Mouse (Mus musculus) kidney, postnatal 4 days (tissue): ENCODE data around the gene Klk8.

Experiments used
- DNase-seq, 2 experiments: peaks; one replicate each; pipeline ENCODE4 v3.0.0; 2021; ENCODE audit warnings: mixed read lengths in 2 of 2

The Klk8 gene

DNA sequence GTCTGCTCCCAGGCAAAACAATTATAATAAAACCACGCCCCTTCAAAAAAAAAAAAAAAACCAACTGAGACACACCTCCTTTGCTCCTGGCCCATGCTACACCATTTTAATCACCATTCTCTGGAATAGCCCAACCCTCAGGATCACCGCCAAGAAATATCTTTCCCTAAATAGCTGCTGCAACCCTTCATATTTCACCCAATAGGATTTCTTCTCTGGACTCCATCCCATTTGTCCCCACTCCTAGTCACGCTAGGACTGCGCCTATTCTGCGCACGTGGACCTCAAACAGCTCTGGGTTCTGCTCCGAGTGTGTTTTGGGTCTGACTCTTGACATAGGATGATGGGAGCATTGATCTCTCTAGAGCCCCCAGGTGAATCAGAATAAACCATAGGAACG, 1.0 kb upstream of the Klk8 start:
- DNase-seq, result no peak

DNA sequence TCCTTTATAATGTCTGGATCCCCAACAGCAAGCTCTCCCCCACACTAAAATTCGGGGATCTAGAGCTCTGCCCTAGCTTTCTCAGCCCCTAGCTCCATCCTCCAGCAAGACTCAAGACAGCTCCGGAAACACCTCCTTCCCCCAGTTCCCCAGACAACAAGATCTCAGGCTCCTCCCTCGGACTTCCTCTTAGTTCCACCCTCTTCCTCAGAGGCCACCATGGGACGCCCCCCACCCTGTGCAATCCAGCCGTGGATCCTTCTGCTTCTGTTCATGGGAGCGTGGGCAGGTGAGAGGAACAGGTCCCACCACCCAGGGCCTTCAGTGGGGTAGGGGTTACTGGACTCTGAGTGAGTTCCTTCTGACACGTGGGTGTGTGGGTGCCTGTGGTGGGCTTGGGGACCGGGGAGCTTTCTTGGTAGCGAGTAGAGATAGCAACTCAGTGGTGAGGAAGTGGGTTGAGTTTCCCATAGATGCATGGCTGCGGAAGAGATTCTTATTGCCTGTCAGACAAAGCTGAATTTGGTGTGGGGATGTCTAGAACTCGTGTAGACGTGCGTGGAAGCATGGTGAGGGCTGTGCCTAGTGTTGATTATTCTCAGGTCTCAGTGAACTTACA, 576 bp downstream of the Klk8 start:
- peak; percentile 25 to 30 for DNase-seq

DNA sequence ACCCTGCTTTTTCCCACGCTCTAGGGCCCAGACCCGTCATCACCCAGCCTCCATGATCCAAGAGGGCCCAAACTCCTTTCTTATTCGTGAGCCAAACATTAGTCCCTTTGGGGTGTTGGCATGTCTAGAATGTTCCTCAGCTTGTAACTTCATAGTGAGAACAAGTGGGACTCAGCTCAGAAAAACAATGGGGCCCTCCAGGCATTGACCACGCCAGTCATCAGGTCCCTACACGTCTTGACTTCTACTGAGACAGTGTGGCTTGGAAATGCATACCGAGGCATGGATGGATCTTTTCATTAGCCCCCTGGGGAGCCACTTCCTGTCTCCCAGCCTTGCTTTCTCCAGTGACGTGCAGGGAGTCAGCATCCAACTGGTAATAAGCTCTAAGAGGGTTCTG, 2.5 kb downstream of the Klk8 start:
- DNase-seq, result no peak

DNA sequence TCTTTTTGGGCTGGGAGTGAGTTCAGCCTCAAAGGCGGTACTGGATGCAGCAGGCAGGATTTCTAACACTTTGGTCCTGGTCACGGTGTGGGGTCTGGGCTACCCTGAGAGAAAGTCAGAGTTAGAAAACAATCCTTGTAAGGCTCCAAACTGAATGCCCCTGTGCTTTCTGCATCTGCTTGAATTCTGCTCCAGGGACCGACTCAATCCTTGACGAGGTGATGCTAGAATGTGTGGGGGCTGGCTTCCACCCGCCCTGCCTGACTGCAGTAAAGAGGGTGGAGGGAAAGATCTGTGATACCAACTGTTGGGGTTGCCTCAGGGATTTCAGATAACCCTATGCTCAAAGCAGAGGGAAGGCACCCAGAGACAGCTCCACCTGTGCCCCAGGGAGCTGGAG, 13.6 kb downstream of the Klk8 start, which contains the start of gene Klk7:
Klk7 (plus strand) TSS at position 301 of the 400 bp plus-strand sequence.
- no peak for DNase-seq

DNA sequence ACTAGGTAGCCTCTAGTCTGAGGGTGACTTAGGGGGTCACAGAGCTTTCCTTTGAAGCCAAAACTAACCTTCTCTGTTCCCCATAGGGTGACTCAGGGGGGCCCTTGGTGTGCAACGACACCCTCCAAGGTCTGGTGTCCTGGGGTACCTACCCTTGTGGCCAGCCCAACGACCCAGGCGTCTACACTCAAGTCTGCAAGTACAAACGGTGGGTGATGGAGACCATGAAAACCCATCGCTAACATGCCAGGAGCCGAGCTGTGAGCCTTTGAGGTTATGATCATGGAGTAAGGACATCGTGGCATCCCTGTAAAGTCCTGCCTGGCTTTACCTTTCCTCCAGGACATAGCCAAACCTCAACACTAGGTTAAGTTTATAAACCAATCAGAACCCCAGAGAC, 17.8 kb downstream of the Klk8 start:
- no peak for DNase-seq

DNA sequence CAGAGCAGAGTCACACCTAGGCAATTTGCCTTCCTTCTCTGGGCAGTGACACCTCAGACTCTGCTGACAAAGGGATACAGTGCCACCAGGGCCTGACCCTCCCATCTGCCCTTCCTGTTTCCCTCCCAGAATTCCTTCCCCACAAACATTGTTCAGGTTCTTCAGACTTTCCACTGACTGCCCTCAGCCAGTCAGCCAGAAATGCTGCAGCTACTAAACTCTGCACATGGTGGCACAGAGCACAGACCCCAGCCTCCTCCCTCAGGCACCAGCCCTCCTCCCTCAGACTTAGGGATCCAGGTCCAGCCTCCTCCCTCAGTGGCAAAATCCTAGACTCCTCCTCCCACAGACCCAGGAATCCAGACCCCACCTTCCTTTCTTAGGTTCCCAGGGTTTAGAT, 19.4 kb downstream of the Klk8 start:
- no peak for DNase-seq

DNA sequence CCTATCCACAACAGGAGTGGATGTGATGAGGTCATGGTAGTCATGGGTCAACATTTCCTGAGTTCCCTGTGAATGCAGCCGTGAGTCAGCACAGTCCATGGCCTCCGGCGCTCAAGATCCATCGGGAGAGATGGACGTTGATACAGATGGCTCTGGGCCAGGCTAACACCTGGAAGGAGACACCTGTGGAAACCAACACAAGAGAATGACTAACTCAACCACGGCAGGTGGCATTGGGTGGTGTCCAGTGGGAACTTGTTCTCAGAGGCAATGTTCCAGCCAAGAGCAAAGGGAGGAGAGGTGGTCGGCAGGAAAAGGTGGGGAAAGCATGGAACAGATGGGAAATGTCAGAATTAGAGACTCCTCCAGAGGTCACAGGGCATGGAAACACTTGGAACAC, 24.2 kb downstream of the Klk8 start:
- no peak for DNase-seq

DNA sequence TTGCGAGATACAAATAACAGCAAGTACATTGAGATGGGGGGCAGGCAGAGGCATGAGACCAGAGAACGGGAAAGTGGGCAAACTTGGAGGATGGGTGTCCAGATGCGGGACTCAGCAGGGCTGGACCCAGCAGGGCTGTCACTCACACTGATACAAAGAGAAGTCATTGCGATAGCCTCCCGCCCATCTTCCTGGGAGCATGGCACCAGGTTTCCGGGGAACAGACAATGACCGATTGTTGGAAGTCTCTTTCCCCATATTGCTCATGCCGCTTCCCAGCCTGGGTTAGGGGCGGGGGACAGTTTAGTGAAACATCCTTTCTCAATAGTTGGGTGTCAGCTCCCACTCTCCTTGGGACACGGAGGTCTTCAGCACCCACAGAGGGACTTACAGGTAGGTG, 26.8 kb downstream of the Klk8 start, which contains the start of gene Klk6:
Klk6 (plus strand) TSS at position 301 of the 400 bp plus-strand sequence.
- no peak for DNase-seq

DNA sequence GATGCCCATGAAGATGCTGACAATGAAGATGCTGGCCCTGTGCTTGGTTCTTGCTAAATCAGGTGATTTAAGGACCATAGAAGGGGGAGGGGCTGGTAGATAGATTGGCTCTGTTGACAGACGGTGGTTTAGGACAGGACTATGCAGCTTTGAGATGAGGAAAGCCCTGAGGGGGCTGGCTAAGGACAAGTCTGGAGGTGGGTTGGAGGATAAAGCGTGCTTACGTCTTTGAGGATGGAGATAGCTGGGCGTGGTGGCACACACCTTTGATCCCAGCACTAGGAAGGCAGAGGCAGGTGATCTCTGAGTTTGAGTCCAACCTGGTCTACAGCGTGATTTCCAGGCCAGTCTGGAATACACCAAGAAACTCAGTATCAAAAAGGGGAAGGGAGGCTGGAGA, 28.7 kb downstream of the Klk8 start:
- DNase-seq, result no peak

DNA sequence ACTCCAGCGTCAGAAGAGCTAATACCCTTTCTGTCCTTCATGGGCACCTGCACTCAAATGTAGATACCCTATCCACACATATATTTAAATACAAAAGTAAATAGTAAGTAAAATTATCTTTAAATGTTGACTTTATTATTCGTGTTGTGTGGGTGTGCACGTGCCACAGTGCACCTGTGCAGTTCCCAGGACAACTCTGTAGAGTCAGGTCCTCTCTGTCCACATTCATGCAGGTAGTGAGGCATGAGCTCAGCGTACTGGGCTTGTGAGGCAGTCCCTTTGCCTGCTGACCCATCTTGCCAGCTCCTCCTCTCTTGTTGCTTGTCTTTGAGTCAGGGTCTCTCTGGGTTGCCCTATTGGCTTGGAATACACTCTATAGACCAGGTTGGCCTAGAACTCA, 30.3 kb downstream of the Klk8 start:
- no peak for DNase-seq

DNA sequence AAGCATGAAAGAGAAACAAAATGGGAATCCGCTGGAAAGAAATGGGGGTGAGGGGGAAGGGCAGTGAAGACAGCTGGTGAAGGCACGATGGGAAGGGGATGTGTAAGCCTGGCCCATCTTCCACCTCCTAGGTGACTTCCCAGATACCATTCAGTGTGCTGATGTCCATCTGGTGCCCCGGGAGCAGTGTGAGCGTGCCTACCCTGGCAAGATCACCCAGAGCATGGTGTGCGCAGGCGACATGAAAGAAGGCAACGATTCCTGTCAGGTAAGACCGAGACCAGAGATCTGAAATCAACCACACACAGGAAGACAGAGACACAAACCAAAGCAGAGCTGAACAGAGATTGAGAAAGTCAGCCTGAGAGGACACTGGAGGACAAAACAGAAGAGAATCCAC, 31.6 kb downstream of the Klk8 start:
- no peak for DNase-seq

DNA sequence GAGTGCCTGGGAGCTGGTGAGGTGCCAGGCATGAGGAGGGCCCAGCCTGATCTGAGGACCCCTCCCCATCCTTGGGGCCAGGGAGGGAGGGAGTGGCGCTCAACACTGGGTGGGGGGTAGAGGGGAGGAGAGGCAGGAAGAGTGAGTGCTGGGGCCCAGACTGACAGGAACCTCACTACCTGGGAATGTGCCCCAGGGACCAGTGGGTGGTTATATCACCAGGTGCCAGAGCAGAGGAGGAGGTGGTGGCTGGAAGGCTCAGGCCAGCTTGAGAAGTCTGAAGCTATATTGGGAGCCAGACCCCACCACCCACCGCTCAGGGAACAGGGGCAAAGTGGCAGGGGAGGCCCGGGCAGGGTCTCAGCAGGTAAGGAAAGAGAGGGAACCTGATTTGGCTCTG, 44.3 kb downstream of the Klk8 start, which contains the start of gene Klk5:
Klk5 (plus strand) TSS at position 271 of the 400 bp plus-strand sequence.
- no peak for DNase-seq

DNA sequence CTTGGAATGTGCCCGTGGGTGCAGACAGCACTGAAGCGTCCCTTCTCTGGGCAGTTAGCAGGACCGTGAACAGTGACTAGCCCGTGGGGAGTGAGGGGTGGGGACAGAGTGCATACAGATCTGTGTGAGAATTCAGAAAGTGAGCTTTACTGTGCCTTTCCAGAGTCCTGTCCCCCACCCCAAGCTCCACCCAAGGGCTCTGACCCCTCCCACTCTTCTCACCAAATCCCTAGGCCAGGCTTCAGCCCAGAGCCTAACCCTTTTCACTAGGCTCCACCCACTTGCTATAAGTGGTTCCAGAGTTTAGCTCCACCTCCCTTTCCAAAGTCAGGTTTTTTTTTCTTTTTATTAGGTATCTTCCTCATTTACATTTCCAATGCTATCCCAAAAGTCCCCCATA, 46.4 kb downstream of the Klk8 start:
- no peak for DNase-seq

DNA sequence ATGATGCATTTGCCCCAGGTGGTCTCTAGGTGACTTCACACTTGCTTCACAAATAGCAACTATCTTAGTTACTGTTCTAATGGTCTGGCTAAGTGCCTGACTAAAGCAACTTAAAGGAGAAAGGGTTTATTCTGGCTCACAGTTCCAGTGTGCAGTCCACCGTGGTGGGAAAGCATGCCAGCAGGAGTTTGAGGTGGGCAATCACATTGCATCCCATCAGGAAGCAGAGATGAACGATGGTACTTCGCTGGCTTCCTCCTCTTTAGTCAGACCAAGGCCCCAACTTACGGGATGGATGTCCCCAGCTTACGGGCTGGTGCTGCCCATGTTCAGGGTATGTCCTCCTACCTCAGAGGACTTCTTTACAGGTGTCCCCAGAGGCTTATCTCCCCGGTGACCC, 54.2 kb downstream of the Klk8 start:
- no peak for DNase-seq
